Mouse (Mus musculus) midbrain, embryonic 13.5 days (tissue): Measurements from ENCODE around the gene Cpt1b. TPM values are rescaled to one million over a fixed set of nuclear protein-coding genes. Genes with fewer than 3 reads are reported as not detected.
"Not testable (repeated sequence)": the region's sequence is repeated elsewhere in the genome, so short reads cannot be mapped to it uniquely, and the experiment has no call there.

Source experiments
- ATAC-seq: fragments of 200-750 bp; cut with Nextera tagmentation; 2 replicates; pipeline ENCODE4 v1.8.0; 2017; ENCODE audit warnings: mild to moderate bottlenecking, moderate TSS enrichment, moderate library complexity
- H3K27ac ChIP-seq: fragments of 300-500 bp; sonication (generic); 2 replicates; pipeline ENCODE4 v1.5.1; 2015; ENCODE audit warnings: inconsistent platforms, mild to moderate bottlenecking, moderate library complexity
- H3K27me3 ChIP-seq: fragments of 300-500 bp; sonication (generic); 2 replicates; pipeline ENCODE4 v1.6.1; 2015; ENCODE audit warnings: mild to moderate bottlenecking, inconsistent platforms
- H3K36me3 ChIP-seq: fragments of 300-500 bp; sonication (generic); 2 replicates; pipeline ENCODE4 v1.6.1; 2015; ENCODE audit warnings: mild to moderate bottlenecking, inconsistent platforms
- H3K4me1 ChIP-seq: fragments of 300-500 bp; sonication (generic); replicated peaks from 2 replicates; pipeline ENCODE4 v1.6.1; 2015; ENCODE audit warnings: inconsistent platforms
- H3K4me2 ChIP-seq: fragments of 300-500 bp; sonication (generic); replicated peaks from 2 replicates; pipeline ENCODE4 v1.6.1; 2015; ENCODE audit warnings: moderate library complexity, mild to moderate bottlenecking, inconsistent platforms
- H3K4me3 ChIP-seq: fragments of 300-500 bp; sonication (generic); replicated peaks from 2 replicates; pipeline ENCODE4 v1.5.1; 2015; ENCODE audit warnings: mild to moderate bottlenecking, inconsistent platforms
- H3K9ac ChIP-seq: fragments of 300-500 bp; sonication (generic); replicated peaks from 2 replicates; pipeline ENCODE4 v1.6.1; 2015; ENCODE audit warnings: mild to moderate bottlenecking, inconsistent platforms
- H3K9me3 ChIP-seq: fragments of 300-500 bp; sonication (generic); 2 replicates; pipeline ENCODE4 v1.6.1; 2016; ENCODE audit warnings: mild to moderate bottlenecking, inconsistent platforms
- WGBS: fragments of 180-500 bp; shearing (Covaris S2); methylation state at CpG from one replicate; pipeline ENCODE4 v1.1.7; 2015; 5-methylcytosine and 5-hydroxymethylcytosine counted together
- polyA plus RNA-seq: library from polyadenylated mRNA; unstranded; fragments of >200 nt; fragmentation: Nextera tagmentation; extraction: Ambion mirVana; gene quantifications from 2 replicates; pipeline ENCODE4 v1.2.1, GENCODE M21; 2015

The Cpt1b gene
- polyA plus RNA-seq, 1 experiment from 2014 or later = 1.3 TPM

GRCm38 (mm10) chr15:89430771-89431170, 5.1 kb upstream of the Cpt1b start:
- H3K27me3 ChIP-seq, H3K9me3 ChIP-seq, H3K9ac ChIP-seq, ATAC-seq, H3K4me3 ChIP-seq, H3K27ac ChIP-seq: not testable (repeated sequence)
- H3K4me2 ChIP-seq = peak overlapping the region; percentile 93
- H3K36me3 ChIP-seq = peaks cover 24% of the 10 kb centered on the region
- H3K4me1 ChIP-seq = peaks cover 25% of the 10 kb centered on the region
- 82% methylated on average over 8 of the region's 9 CpGs for WGBS

- Histone ChIP-seq H3K9me3 (no peaks in the 10 kb centered on the region), H3K4me3 (peak overlapping the region; percentile 60), H3K4me1 (peaks cover 25% of the 10 kb centered on the region), H3K27ac (peak overlapping the region; percentile 93), H3K4me2 (peak overlapping the region; percentile 93), H3K9ac (peak overlapping the region; percentile 84), H3K36me3 (peaks cover 28% of the 10 kb centered on the region), H3K27me3 (no peaks in the 10 kb centered on the region)
- 48% methylated on average over 6 of the region's 6 CpGs for whole genome bisulfite sequencing
- ATAC-seq = no peak
These were observed 4.7 kb upstream of the Cpt1b start for GRCm38 (mm10) chr15:89430341-89430740.

- Histone ChIP-seq H3K27me3 (no peaks in the 10 kb centered on the region), H3K4me1 (peaks cover 25% of the 10 kb centered on the region), H3K27ac (peak within 1 kb of the TSS; percentile 93), H3K9me3 (no peaks in the 10 kb centered on the region), H3K4me2 (peak within 1 kb of the TSS; percentile 93), H3K9ac (peak within 1 kb of the TSS; percentile 84), H3K36me3 (peaks cover 28% of the 10 kb centered on the region), H3K4me3 (peak within 1 kb of the TSS; percentile 60)
- peak; percentile 95 for ATAC-seq
- WGBS = under 1% methylated on average over 69 of the region's 70 CpGs
These were observed 3.9 kb upstream of the Cpt1b start, which contains the start of the genes C730034F03Rik, Gm44502 and Chkb for GRCm38 (mm10) chr15:89429352-89430221. Gene C730034F03Rik (plus strand): TSS chr15:89429589. Gene Gm44502 (minus strand): TSS chr15:89429696. Gene Chkb (minus strand): TSS chr15:89429908.

- Histone ChIP-seq H3K9me3 (no peaks in the 10 kb centered on the region), H3K4me2 (peak overlapping the region; percentile 93), H3K9ac (peak overlapping the region; percentile 84), H3K4me1 (peaks cover 25% of the 10 kb centered on the region), H3K27ac (peak overlapping the region; percentile 93; the same call in 1 of the 2 replicates), H3K36me3 (peaks cover 31% of the 10 kb centered on the region), H3K27me3 (no peaks in the 10 kb centered on the region), H3K4me3 (peak overlapping the region; percentile 60)
- 5% methylated on average over 21 of the region's 22 CpGs for whole genome bisulfite sequencing
- peak; percentile 68 for ATAC-seq
These were observed 3.2 kb upstream of the Cpt1b start for GRCm38 (mm10) chr15:89428821-89429351.

- Histone ChIP-seq H3K9me3 (no peaks in the 10 kb centered on the region), H3K4me2 (peak overlapping the region; percentile 93), H3K27me3 (no peaks in the 10 kb centered on the region), H3K4me3 (peak overlapping the region; percentile 60), H3K27ac (no peak overlapping the region), H3K36me3 (peaks cover 34% of the 10 kb centered on the region), H3K9ac (peak overlapping the region; percentile 84), H3K4me1 (peaks cover 25% of the 10 kb centered on the region)
- ATAC-seq = no peak
- WGBS = 80% methylated on average over 19 of the region's 19 CpGs
These were observed 2.6 kb upstream of the Cpt1b start for GRCm38 (mm10) chr15:89428136-89428790.

- no peak overlapping the region for H3K9ac ChIP-seq
- no peaks in the 10 kb centered on the region for H3K9me3 ChIP-seq
- H3K36me3 ChIP-seq = peaks cover 44% of the 10 kb centered on the region
- no peaks in the 10 kb centered on the region for H3K27me3 ChIP-seq
- WGBS = 82% methylated on average over 10 of the region's 10 CpGs
- H3K27ac ChIP-seq = no peak overlapping the region
- H3K4me3 ChIP-seq = no peak overlapping the region
- no peak overlapping the region; the same call in 1 of the 2 replicates for H3K4me2 ChIP-seq
- peaks cover 25% of the 10 kb centered on the region for H3K4me1 ChIP-seq
- ATAC-seq = no peak
These were observed 1.1 kb upstream of the Cpt1b start for GRCm38 (mm10) chr15:89426716-89427115.

GRCm38 (mm10) chr15:89424621-89425020, 1.0 kb downstream of the Cpt1b start:
- no peaks in the 10 kb centered on the region for H3K9me3 ChIP-seq
- no peak overlapping the region for H3K27ac ChIP-seq
- H3K4me1 ChIP-seq = peaks cover 14% of the 10 kb centered on the region
- no peak overlapping the region for H3K4me2 ChIP-seq
- 87% methylated on average over 8 of the region's 8 CpGs for WGBS
- H3K36me3 ChIP-seq = peaks cover 61% of the 10 kb centered on the region
- H3K4me3 ChIP-seq = no peak overlapping the region
- no peaks in the 10 kb centered on the region for H3K27me3 ChIP-seq
- ATAC-seq = no peak
- no peak overlapping the region for H3K9ac ChIP-seq

- H3K4me1 ChIP-seq = no peaks in the 10 kb centered on the region
- ATAC-seq = no peak
- H3K36me3 ChIP-seq = peaks cover 73% of the 10 kb centered on the region
- no peaks in the 10 kb centered on the region for H3K9me3 ChIP-seq
- H3K27me3 ChIP-seq = no peaks in the 10 kb centered on the region
- H3K9ac ChIP-seq = no peak overlapping the region
- no peak overlapping the region for H3K4me2 ChIP-seq
- H3K27ac ChIP-seq = no peak overlapping the region
- no peak overlapping the region for H3K4me3 ChIP-seq
- WGBS = 94% methylated on average over 9 of the region's 9 CpGs
These were observed 3.7 kb downstream of the Cpt1b start for GRCm38 (mm10) chr15:89421938-89422337.

GRCm38 (mm10) chr15:89415282-89415681, 10.4 kb downstream of the Cpt1b start:
- 89% methylated on average over 8 of the region's 8 CpGs for WGBS
- Histone ChIP-seq H3K36me3 (peaks cover 36% of the 10 kb centered on the region), H3K27ac (no peak overlapping the region), H3K9me3 (no peaks in the 10 kb centered on the region), H3K27me3 (no peaks in the 10 kb centered on the region), H3K4me2 (no peak overlapping the region), H3K9ac (no peak overlapping the region), H3K4me3 (no peak overlapping the region), H3K4me1 (no peaks in the 10 kb centered on the region)
- no peak for ATAC-seq

GRCm38 (mm10) chr15:89410118-89410517, 15.5 kb downstream of the Cpt1b start, which contains the start of gene Syce3:
Gene Syce3 (minus strand): TSS chr15:89410503.
- no peak within 1 kb of the TSS for H3K4me3 ChIP-seq
- no peak for ATAC-seq
- peaks cover 12% of the 10 kb centered on the region for H3K9me3 ChIP-seq
- 92% methylated on average over 22 of the region's 24 CpGs for WGBS
- no peak within 1 kb of the TSS for H3K4me2 ChIP-seq
- H3K27ac ChIP-seq = no peak within 1 kb of the TSS
- H3K27me3 ChIP-seq = no peaks in the 10 kb centered on the region
- H3K36me3 ChIP-seq = no peaks in the 10 kb centered on the region
- H3K4me1 ChIP-seq = no peaks in the 10 kb centered on the region
- no peak within 1 kb of the TSS for H3K9ac ChIP-seq

GRCm38 (mm10) chr15:89406691-89407090, 19.0 kb downstream of the Cpt1b start:
- Histone ChIP-seq H3K27ac (no peak overlapping the region), H3K4me2 (no peak overlapping the region), H3K9me3 (peaks cover 12% of the 10 kb centered on the region), H3K4me1 (no peaks in the 10 kb centered on the region), H3K4me3 (no peak overlapping the region), H3K27me3 (no peaks in the 10 kb centered on the region), H3K9ac (no peak overlapping the region), H3K36me3 (no peaks in the 10 kb centered on the region)
- ATAC-seq = no peak
